Mouse (Mus musculus) right cerebral cortex, adult 18-20 months (tissue): ENCODE measurements around the gene Ctdsp1.
"Not testable (repeated sequence)": the region's sequence is repeated elsewhere in the genome, so short reads cannot be mapped to it uniquely, and the experiment has no call there.

ENCODE experiments used
- DNase-seq: peaks from one replicate; pipeline ENCODE4 v3.0.0; 2022; ENCODE audit warnings: mixed read lengths

Ctdsp1 gene

GRCm38 (mm10) chr1:74379058-74379504 lies 12.2 kb upstream of the Ctdsp1 start:
- DNase-seq = no peak

- no peak for DNase-seq
Measured at GRCm38 (mm10) chr1:74380484-74380883, 10.8 kb upstream of the Ctdsp1 start.

GRCm38 (mm10) chr1:74381588-74382021 lies 9.7 kb upstream of the Ctdsp1 start:
- no peak for DNase-seq

- DNase-seq = no peak
Measured at GRCm38 (mm10) chr1:74383385-74383784, 7.9 kb upstream of the Ctdsp1 start.

GRCm38 (mm10) chr1:74384525-74384924 lies 6.8 kb upstream of the Ctdsp1 start:
- DNase-seq = no peak

- DNase-seq = no peak
Measured at GRCm38 (mm10) chr1:74385064-74385463, 6.2 kb upstream of the Ctdsp1 start.

- no peak for DNase-seq
Measured at GRCm38 (mm10) chr1:74385531-74385930, 5.8 kb upstream of the Ctdsp1 start.

GRCm38 (mm10) chr1:74386363-74386713 lies 5.0 kb upstream of the Ctdsp1 start:
- DNase-seq = no peak

- DNase-seq = peak; percentile 93
Measured at GRCm38 (mm10) chr1:74386714-74387385, 4.5 kb upstream of the Ctdsp1 start.

GRCm38 (mm10) chr1:74387386-74387988 lies 3.8 kb upstream of the Ctdsp1 start:
- no peak for DNase-seq

- DNase-seq = no peak
Measured at GRCm38 (mm10) chr1:74388398-74388920, 2.9 kb upstream of the Ctdsp1 start.

GRCm38 (mm10) chr1:74389831-74390286 lies 1.4 kb upstream of the Ctdsp1 start:
- no peak for DNase-seq

- no peak for DNase-seq
Measured at GRCm38 (mm10) chr1:74390287-74390906, 912 bp upstream of the Ctdsp1 start.

- peak; percentile 41 for DNase-seq
Measured at GRCm38 (mm10) chr1:74391844-74392441, 634 bp downstream of the Ctdsp1 start.

- DNase-seq = no peak
Measured at GRCm38 (mm10) chr1:74392446-74392994, 1.2 kb downstream of the Ctdsp1 start.

- no peak for DNase-seq
Measured at GRCm38 (mm10) chr1:74393010-74393409, 1.7 kb downstream of the Ctdsp1 start.

- DNase-seq = no peak
Measured at GRCm38 (mm10) chr1:74393697-74394096, 2.4 kb downstream of the Ctdsp1 start.

- DNase-seq = no peak
Measured at GRCm38 (mm10) chr1:74394311-74394710, 3.0 kb downstream of the Ctdsp1 start.

GRCm38 (mm10) chr1:74394858-74395257 lies 3.5 kb downstream of the Ctdsp1 start:
- no peak for DNase-seq

GRCm38 (mm10) chr1:74395290-74395689 lies 4.0 kb downstream of the Ctdsp1 start:
- no peak for DNase-seq

GRCm38 (mm10) chr1:74396456-74397222 lies 5.3 kb downstream of the Ctdsp1 start:
- DNase-seq = not testable (repeated sequence)

GRCm38 (mm10) chr1:74397268-74397918 lies 6.1 kb downstream of the Ctdsp1 start:
- peak; percentile 92 for DNase-seq
